Mouse (Mus musculus) CH12F3 (cell line): Measurements from ENCODE around the gene Cops4.

Source experiments
- in situ Hi-C: fragments of 300-500 bp; cut with MboI; formaldehyde crosslinking; loops from 2 replicates; pipeline ENCODE4 v1.14.3; 2020; ENCODE audit warnings: low sequenced_read_pairs

Gene Cops4

GRCm38 (mm10) chr5:100572069-100572468 lies 54.0 kb downstream of the Cops4 start, which contains the start of gene Plac8:
Gene Plac8, minus strand, starts transcription at chr5:100572245.
- in situ Hi-C loops, result loop anchor here (10.0 to 25.0 kb wide), 2 partner anchors 93 to 215 kb away; partner anchors contain the start of genes Helq and Mrps18c

- in situ Hi-C loops, result loop anchor here (10.0 to 25.0 kb wide), 2 partner anchors 92 to 214 kb away; partner anchors contain the start of genes Helq and Mrps18c
Measured at GRCm38 (mm10) chr5:100573256-100573655, 55.1 kb downstream of the Cops4 start.

DNA sequence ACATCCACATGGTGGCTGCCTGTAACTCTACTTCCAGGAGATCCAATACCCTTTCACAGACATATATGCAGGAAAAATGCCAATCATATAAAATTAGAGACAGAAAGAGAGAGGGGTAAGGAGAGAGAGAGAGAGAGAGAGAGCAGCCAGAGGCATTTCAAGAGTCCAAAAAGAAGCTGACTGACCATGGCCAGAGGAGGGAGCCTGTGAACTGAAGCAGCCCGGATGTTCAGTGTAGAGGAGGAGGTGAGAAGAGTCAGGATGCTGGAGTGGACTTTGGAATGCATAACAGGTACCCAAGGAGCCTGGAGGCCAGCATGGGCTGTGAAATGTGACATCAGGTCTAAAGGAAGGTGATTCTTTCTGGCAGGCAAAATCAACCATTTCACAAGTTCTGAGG lies 56.7 kb downstream of the Cops4 start:
- in situ Hi-C loops, result loop anchor here (10.0 to 25.0 kb wide), 2 partner anchors 90 to 213 kb away; partner anchors contain the start of genes Helq and Mrps18c

DNA sequence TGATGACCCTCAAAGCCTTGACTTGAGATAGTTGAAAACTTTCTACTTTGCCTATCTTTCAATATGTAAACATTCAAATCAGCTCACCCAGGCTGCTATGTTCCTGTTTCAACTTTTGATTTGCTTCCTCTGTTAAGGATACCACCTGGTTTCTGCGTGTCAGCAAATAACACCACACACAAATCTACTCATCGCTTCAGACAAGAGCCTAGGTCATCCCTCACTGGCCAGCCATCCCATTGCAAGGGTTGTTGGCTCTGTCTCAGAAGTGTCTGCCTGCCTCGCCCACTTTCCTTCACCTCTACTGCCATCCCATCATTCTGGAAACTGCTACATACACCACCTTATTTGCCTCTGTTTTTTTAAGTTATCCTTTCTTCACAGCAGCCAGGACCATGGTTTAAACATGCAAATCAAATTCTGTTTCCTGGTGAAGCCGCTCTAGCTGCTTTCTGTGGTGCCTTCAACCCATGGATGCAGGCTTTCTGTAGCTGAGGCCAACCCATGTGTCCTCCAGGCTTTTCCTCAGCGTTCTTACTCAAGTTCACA lies 60.8 kb downstream of the Cops4 start:
- in situ Hi-C loops, result loop anchor here (10.0 kb wide), 1 partner anchor 86 kb away; no protein-coding TSS in a partner anchor

- in situ Hi-C loops, result no loop called here
Measured at GRCm38 (mm10) chr5:100581622-100582434, 63.7 kb downstream of the Cops4 start.

DNA sequence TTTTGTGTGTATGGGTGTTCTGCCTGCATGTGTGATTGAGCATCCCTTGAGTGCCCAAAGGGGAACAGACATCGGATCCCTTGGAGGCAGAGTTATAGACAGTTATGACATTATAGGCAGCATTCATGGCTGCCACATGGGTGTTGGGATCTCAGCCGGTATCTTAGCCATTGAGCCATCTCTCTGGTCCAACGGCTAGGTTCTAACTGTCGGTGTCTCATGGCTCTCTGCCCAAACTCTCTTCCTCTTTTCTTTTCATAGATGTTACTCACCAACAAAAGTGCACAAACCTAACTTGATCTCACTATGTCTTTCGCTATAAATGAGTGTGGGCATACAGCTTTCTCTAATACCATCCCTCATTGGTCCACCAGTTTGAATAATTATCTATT lies 64.3 kb downstream of the Cops4 start:
- in situ Hi-C loops, result no loop called here

GRCm38 (mm10) chr5:100583066-100583465 lies 65.0 kb downstream of the Cops4 start:
- in situ Hi-C loops, result no loop called here

DNA sequence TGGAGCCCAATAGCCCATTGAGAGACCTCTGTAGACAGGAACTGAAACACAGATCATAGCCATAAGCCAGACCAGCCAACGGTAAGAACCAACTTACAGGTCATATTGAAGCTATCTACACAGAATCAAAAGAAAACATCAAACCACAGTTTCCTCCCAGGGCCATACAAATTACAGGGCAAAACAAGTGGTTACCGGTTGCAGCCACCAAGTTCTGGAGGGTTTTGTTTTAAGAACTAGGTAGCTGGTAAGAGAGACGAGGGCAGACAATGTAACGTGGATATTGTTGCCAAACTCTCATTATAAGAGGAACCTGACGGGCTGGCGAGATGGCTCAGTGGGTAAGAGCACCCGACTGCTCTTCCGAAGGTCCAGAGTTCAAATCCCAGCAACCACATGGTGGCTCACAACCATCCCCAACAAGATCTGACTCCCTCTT lies 67.1 kb downstream of the Cops4 start:
- in situ Hi-C loops, result no loop called here

DNA sequence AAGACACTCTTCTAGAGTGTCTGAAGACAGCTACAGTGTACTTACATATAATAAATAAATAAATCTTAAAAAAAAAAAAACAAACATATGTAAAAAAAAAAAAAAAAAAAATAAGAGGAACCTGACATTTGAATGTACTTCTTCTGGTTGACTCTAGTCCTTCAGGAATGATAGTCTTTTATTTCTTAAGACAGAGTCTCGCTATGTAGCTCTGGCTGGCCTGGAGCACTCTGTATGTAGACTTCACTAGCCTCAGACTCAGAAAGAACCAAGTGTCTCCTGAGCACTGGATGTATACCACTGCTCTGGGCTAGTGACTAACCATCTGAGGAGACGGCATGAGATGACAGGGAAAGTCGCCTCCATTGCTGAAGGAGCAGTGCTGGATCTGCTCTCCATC lies 67.5 kb downstream of the Cops4 start:
- in situ Hi-C loops, result no loop called here

DNA sequence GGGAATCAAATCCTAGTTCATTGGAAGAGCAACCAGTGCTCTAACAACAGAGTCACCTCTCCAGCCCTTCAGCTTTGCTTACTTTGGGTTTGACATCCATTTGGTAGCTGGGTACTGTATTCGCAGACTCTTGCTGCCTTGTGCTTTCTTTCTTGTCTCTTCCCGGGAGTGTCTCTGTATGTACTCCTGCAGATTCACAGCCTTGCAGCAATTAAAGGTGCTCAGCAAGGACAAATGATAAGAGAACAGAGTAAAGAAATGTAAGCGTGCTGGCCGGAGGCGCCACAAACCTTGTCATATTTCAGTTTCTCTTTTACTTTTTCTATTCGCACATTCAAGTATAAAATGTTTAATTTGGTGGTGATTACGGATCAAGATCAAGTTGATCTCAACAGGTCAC lies 69.0 kb downstream of the Cops4 start:
- in situ Hi-C loops, result no loop called here

DNA sequence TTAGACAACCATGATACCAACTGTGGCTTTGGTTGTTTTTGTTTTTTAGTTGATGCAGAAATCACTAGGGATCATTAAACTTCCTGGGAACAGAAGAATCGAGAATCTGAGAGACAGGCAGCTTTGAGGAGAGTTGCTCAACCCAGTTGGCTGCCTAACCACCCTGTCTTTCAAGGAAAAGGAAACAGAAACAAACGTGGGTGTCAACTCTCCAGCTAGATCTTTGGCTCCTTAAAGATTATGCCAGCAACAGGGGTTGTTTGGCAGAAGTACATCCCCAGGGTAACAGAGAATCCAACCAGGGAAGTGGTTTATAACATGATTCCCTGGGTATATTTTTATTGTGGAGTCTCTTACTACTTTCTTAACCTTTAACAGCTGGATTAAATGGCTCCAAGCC lies 69.5 kb downstream of the Cops4 start:
- in situ Hi-C loops, result no loop called here

DNA sequence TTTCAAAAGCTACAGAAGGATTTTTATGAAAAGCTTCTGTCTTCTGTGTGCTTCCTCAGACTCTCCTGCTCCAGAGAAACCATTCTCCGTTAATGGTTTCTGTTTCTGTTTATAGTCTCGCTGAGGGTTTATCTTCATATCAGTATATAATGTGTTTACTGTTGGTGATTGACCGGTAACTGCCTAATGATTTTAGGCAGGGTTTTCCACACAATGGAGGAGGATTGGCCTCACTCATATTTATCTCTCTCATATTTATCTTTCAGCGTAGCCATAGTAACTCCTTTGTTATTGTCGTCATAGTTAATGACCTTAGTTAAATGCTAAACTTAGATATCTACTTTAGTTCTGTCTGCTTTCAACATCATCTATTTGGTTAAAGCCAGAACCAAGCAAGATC lies 72.4 kb downstream of the Cops4 start:
- in situ Hi-C loops, result no loop called here

- in situ Hi-C loops, result no loop called here
Measured at GRCm38 (mm10) chr5:100594803-100595467, 76.8 kb downstream of the Cops4 start.

- in situ Hi-C loops, result no loop called here
Measured at GRCm38 (mm10) chr5:100595999-100596398, 77.9 kb downstream of the Cops4 start.
